Mouse (Mus musculus) liver, embryonic 15.5 days (tissue): ENCODE results near the gene Jph3. TPM values are rescaled to one million over a fixed set of nuclear protein-coding genes. Genes with fewer than 3 reads are reported as not detected.
A peak's percentile ranks its signal among the peaks of the same experiment; 100 is the strongest.

Experiments used
- ATAC-seq: fragments of 200-750 bp; cut with Nextera tagmentation; 2 replicates; pipeline ENCODE4 v1.8.0; 2017; ENCODE audit warnings: moderate number of reproducible peaks, mild to moderate bottlenecking, moderate library complexity; ENCODE audit not compliant: insufficient read depth
- H3K27ac ChIP-seq: fragments of 300-500 bp; sonication (generic); replicated peaks from 2 replicates; pipeline ENCODE4 v1.5.1; 2015; ENCODE audit warnings: mild to moderate bottlenecking, inconsistent platforms
- H3K27me3 ChIP-seq: fragments of 300-500 bp; sonication (generic); 2 replicates; pipeline ENCODE4 v1.6.1; 2015; ENCODE audit warnings: mild to moderate bottlenecking, inconsistent platforms
- H3K36me3 ChIP-seq: fragments of 300-500 bp; sonication (generic); replicated peaks from 2 replicates; pipeline ENCODE4 v1.6.1; 2015; ENCODE audit warnings: moderate library complexity, mild to moderate bottlenecking, inconsistent platforms
- H3K4me1 ChIP-seq: fragments of 300-500 bp; sonication (generic); replicated peaks from 2 replicates; pipeline ENCODE4 v1.6.1; 2015; ENCODE audit warnings: inconsistent platforms
- H3K4me2 ChIP-seq: fragments of 300-500 bp; sonication (generic); 2 replicates; pipeline ENCODE4 v1.6.1; 2015; ENCODE audit warnings: moderate library complexity, mild to moderate bottlenecking, inconsistent platforms
- H3K4me3 ChIP-seq: fragments of 300-500 bp; sonication (generic); replicated peaks from 2 replicates; pipeline ENCODE4 v1.5.1; 2015; ENCODE audit warnings: mild to moderate bottlenecking, inconsistent platforms
- H3K9ac ChIP-seq: fragments of 300-500 bp; sonication (generic); 2 replicates; pipeline ENCODE4 v1.6.1; 2015; ENCODE audit warnings: moderate library complexity, mild to moderate bottlenecking, inconsistent platforms
- H3K9me3 ChIP-seq: fragments of 300-500 bp; sonication (generic); replicated peaks from 2 replicates; pipeline ENCODE4 v1.6.1; 2016; ENCODE audit warnings: inconsistent platforms
- WGBS: fragments of 180-500 bp; shearing (Covaris S2); methylation state at CpG from one replicate; pipeline ENCODE4 v1.1.7; 2015; ENCODE audit warnings: mixed read lengths; ENCODE audit not compliant: insufficient replicate concordance; 5-methylcytosine and 5-hydroxymethylcytosine counted together
- polyA plus RNA-seq: library from polyadenylated mRNA; unstranded; fragments of >200 nt; fragmentation: Nextera tagmentation; extraction: Ambion mirVana; gene quantifications from 2 replicates; pipeline ENCODE4 v1.2.1, GENCODE M21; 2015

Jph3 gene
- polyA plus RNA-seq, 1 experiment from 2014 or later: 0.16 TPM

GRCm38 (mm10) chr8:121788786-121789185 lies 59.4 kb downstream of the Jph3 start:
- Histone ChIP-seq H3K36me3 (no peaks in the 10 kb centered on the region), H3K27me3 (no peaks in the 10 kb centered on the region), H3K9me3 (no peaks in the 10 kb centered on the region), H3K4me3 (no peak overlapping the region), H3K4me1 (peaks cover 7% of the 10 kb centered on the region; the same call in 1 of the 2 replicates), H3K27ac (no peak overlapping the region), H3K9ac (no peak overlapping the region), H3K4me2 (no peak overlapping the region)
- 65% methylated on average over 8 of the region's 8 CpGs for WGBS
- no peak for ATAC-seq

GRCm38 (mm10) chr8:121792159-121792558 lies 62.7 kb downstream of the Jph3 start:
- Histone ChIP-seq H3K4me2 (no peak overlapping the region), H3K27me3 (no peaks in the 10 kb centered on the region), H3K9ac (no peak overlapping the region), H3K27ac (peak overlapping the region; percentile 31), H3K4me3 (0 out of 2 replicates have a peak overlapping the region, but pooled peaks have one; percentile 4), H3K9me3 (no peaks in the 10 kb centered on the region), H3K4me1 (peaks cover 7% of the 10 kb centered on the region; the same call in 1 of the 2 replicates), H3K36me3 (peaks cover 15% of the 10 kb centered on the region; the same call in 1 of the 2 replicates)
- WGBS: 17% methylated on average over 7 of the region's 7 CpGs
- ATAC-seq: peak; percentile 43; the same call in 1 of the 2 replicates

- Histone ChIP-seq H3K4me2 (no peak overlapping the region), H3K27me3 (no peaks in the 10 kb centered on the region), H3K4me1 (peaks cover 7% of the 10 kb centered on the region; the same call in 1 of the 2 replicates), H3K4me3 (no peak overlapping the region), H3K9ac (no peak overlapping the region), H3K27ac (peak overlapping the region; percentile 31; the same call in 1 of the 2 replicates), H3K36me3 (peaks cover 19% of the 10 kb centered on the region), H3K9me3 (no peaks in the 10 kb centered on the region)
- ATAC-seq: no peak
- 61% methylated on average over 4 of the region's 4 CpGs for WGBS
Measured at GRCm38 (mm10) chr8:121792627-121793026, 63.2 kb downstream of the Jph3 start.

GRCm38 (mm10) chr8:121794151-121794550 lies 64.7 kb downstream of the Jph3 start:
- ATAC-seq: no peak
- Histone ChIP-seq H3K9me3 (no peaks in the 10 kb centered on the region), H3K27me3 (no peaks in the 10 kb centered on the region), H3K9ac (no peak overlapping the region), H3K36me3 (peaks cover 32% of the 10 kb centered on the region), H3K4me2 (no peak overlapping the region), H3K4me3 (no peak overlapping the region), H3K27ac (0 out of 2 replicates have a peak overlapping the region, but pooled peaks have one; percentile 29), H3K4me1 (peaks cover 7% of the 10 kb centered on the region; the same call in 1 of the 2 replicates)
- WGBS: 45% methylated on average over 3 of the region's 3 CpGs

GRCm38 (mm10) chr8:121795461-121795860 lies 66.0 kb downstream of the Jph3 start:
- Histone ChIP-seq H3K4me3 (no peak overlapping the region), H3K9me3 (no peaks in the 10 kb centered on the region), H3K27ac (no peak overlapping the region), H3K9ac (no peak overlapping the region), H3K4me1 (peaks cover 7% of the 10 kb centered on the region; the same call in 1 of the 2 replicates), H3K36me3 (peaks cover 35% of the 10 kb centered on the region), H3K4me2 (no peak overlapping the region), H3K27me3 (no peaks in the 10 kb centered on the region)
- 81% methylated on average over 8 of the region's 8 CpGs for WGBS
- no peak for ATAC-seq

- Histone ChIP-seq H3K4me2 (no peak overlapping the region), H3K4me3 (no peak overlapping the region), H3K4me1 (peaks cover 7% of the 10 kb centered on the region; the same call in 1 of the 2 replicates), H3K27ac (no peak overlapping the region), H3K27me3 (no peaks in the 10 kb centered on the region), H3K36me3 (peaks cover 35% of the 10 kb centered on the region), H3K9ac (no peak overlapping the region), H3K9me3 (no peaks in the 10 kb centered on the region)
- 77% methylated on average over 11 of the region's 11 CpGs for WGBS
- no peak for ATAC-seq
Measured at GRCm38 (mm10) chr8:121796406-121796805, 67.0 kb downstream of the Jph3 start.

GRCm38 (mm10) chr8:121798401-121798800 lies 69.0 kb downstream of the Jph3 start:
- no peak overlapping the region for H3K4me3 ChIP-seq
- no peaks in the 10 kb centered on the region for H3K9me3 ChIP-seq
- H3K27ac ChIP-seq: no peak overlapping the region
- no peaks in the 10 kb centered on the region for H3K27me3 ChIP-seq
- H3K4me2 ChIP-seq: no peak overlapping the region
- ATAC-seq: no peak
- 79% methylated on average over 6 of the region's 6 CpGs for WGBS
- peaks cover 37% of the 10 kb centered on the region for H3K36me3 ChIP-seq
- H3K4me1 ChIP-seq: no peaks in the 10 kb centered on the region
- no peak overlapping the region for H3K9ac ChIP-seq

GRCm38 (mm10) chr8:121804829-121805228 lies 75.4 kb downstream of the Jph3 start:
- no peak for ATAC-seq
- Histone ChIP-seq H3K9me3 (no peaks in the 10 kb centered on the region), H3K4me2 (no peak overlapping the region), H3K27ac (no peak overlapping the region), H3K27me3 (no peaks in the 10 kb centered on the region), H3K9ac (no peak overlapping the region), H3K36me3 (peaks cover 26% of the 10 kb centered on the region), H3K4me1 (no peaks in the 10 kb centered on the region), H3K4me3 (no peak overlapping the region)
- 80% methylated on average over 5 of the region's 5 CpGs for WGBS

GRCm38 (mm10) chr8:121806126-121806525 lies 76.7 kb downstream of the Jph3 start:
- H3K9ac ChIP-seq: no peak overlapping the region
- no peak overlapping the region for H3K4me2 ChIP-seq
- no peaks in the 10 kb centered on the region for H3K27me3 ChIP-seq
- H3K4me3 ChIP-seq: no peak overlapping the region
- no peaks in the 10 kb centered on the region for H3K9me3 ChIP-seq
- WGBS: 73% methylated on average over 13 of the region's 13 CpGs
- no peak overlapping the region for H3K27ac ChIP-seq
- H3K36me3 ChIP-seq: peaks cover 26% of the 10 kb centered on the region
- H3K4me1 ChIP-seq: no peaks in the 10 kb centered on the region
- no peak for ATAC-seq

GRCm38 (mm10) chr8:121808032-121808431 lies 78.6 kb downstream of the Jph3 start:
- no peaks in the 10 kb centered on the region for H3K27me3 ChIP-seq
- H3K4me1 ChIP-seq: no peaks in the 10 kb centered on the region
- H3K4me3 ChIP-seq: no peak overlapping the region
- no peak for ATAC-seq
- no peak overlapping the region for H3K27ac ChIP-seq
- WGBS: 75% methylated on average over 11 of the region's 11 CpGs
- no peak overlapping the region for H3K4me2 ChIP-seq
- H3K9ac ChIP-seq: no peak overlapping the region
- peaks cover 33% of the 10 kb centered on the region for H3K36me3 ChIP-seq
- H3K9me3 ChIP-seq: no peaks in the 10 kb centered on the region

- no peak overlapping the region for H3K4me2 ChIP-seq
- H3K4me1 ChIP-seq: no peaks in the 10 kb centered on the region
- H3K27me3 ChIP-seq: no peaks in the 10 kb centered on the region
- no peak overlapping the region for H3K9ac ChIP-seq
- no peak for ATAC-seq
- H3K36me3 ChIP-seq: peaks cover 35% of the 10 kb centered on the region
- H3K4me3 ChIP-seq: no peak overlapping the region
- no peaks in the 10 kb centered on the region for H3K9me3 ChIP-seq
- 82% methylated on average over 11 of the region's 11 CpGs for WGBS
- H3K27ac ChIP-seq: no peak overlapping the region
Measured at GRCm38 (mm10) chr8:121809524-121810155, 80.2 kb downstream of the Jph3 start.
